Mouse (Mus musculus): ENCODE data around the gene Hdac9. TPM values are rescaled to one million over a fixed set of nuclear protein-coding genes. Genes with fewer than 3 reads are reported as not detected.
"Not testable (repeated sequence)": the region's sequence is repeated elsewhere in the genome, so short reads cannot be mapped to it uniquely, and the experiment has no call there.

Gene Hdac9
- polyA plus RNA-seq, 1 experiment: 11.0 TPM

GRCm38 (mm10) chr12:34481702-34482101 lies 435.2 kb downstream of the Hdac9 start:
- DNase-seq (ENCODE audit: low read depth): peak; percentile 61

GRCm38 (mm10) chr12:34472949-34473651 lies 443.8 kb downstream of the Hdac9 start:
- TF ChIP-seq CTCF (IDR thresholded peaks at IDR 0.05; ENCODE audit: borderline replicate concordance, extremely low read depth, insufficient read depth, insufficient read length) (no peak), POLR2A (IDR thresholded peaks at IDR 0.05; ENCODE audit: borderline replicate concordance, extremely low read depth, insufficient read depth, insufficient read length, poor library complexity, severe bottlenecking) (no peak)
- DNase-seq (ENCODE audit: low read depth): no peak

More at GRCm38 (mm10) chr12:34481702-34482101, 435.2 kb downstream of the Hdac9 start:
- TF ChIP-seq POLR2A (IDR thresholded peaks at IDR 0.05; ENCODE audit: borderline replicate concordance, extremely low read depth, insufficient read depth, insufficient read length, poor library complexity, severe bottlenecking): no peak
- no peak for TF ChIP-seq CTCF (IDR thresholded peaks at IDR 0.05; ENCODE audit: borderline replicate concordance, extremely low read depth, insufficient read depth, insufficient read length)

DNA sequence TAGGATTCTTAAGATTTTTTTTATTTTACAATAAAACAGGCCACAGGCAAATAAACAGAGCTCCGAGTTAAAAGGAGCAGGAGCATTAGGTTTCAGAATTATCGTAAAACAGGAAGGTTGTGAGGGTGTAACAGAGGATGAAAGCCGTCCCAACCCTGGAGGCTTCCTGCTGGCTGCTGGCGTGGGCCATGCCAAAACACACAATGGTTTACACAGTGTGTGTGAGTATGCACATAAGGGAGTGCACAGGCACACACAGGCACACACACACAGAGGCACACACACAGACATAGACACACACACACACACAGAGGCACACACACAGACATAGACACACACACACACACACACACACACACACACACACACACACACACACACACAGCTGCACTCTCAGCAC lies 444.4 kb downstream of the Hdac9 start:
- no peak for DNase-seq (ENCODE audit: low read depth)
- TF ChIP-seq CTCF (IDR thresholded peaks at IDR 0.05; ENCODE audit: borderline replicate concordance, extremely low read depth, insufficient read depth, insufficient read length): no peak
- TF ChIP-seq POLR2A (IDR thresholded peaks at IDR 0.05; ENCODE audit: borderline replicate concordance, extremely low read depth, insufficient read depth, insufficient read length, poor library complexity, severe bottlenecking): no peak

GRCm38 (mm10) chr12:34461728-34462127 lies 455.2 kb downstream of the Hdac9 start:
- DNase-seq (ENCODE audit: low read depth): peak; percentile 53

DNA sequence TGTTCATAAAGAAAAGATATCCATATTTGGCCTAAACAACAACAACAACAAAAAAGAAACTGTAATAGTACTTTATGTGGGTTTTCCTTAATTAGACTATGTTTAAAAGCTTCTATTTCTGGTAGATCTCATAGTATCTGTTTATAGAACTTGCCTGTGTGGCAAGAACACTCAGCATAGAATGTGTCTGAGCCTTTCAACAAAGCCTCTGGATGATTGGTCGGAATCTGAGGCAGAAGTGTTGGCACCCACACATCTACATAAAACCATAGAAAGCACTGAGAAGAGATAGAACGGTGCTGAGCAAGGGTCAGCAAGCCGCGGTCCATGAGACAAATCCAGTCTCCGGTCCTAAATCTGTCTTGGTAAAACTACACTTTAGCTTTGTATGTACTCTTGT lies 464.3 kb downstream of the Hdac9 start:
- no peak for DNase-seq (ENCODE audit: low read depth)
- TF ChIP-seq CTCF (IDR thresholded peaks at IDR 0.05; ENCODE audit: borderline replicate concordance, extremely low read depth, insufficient read depth, insufficient read length) (no peak), POLR2A (IDR thresholded peaks at IDR 0.05; ENCODE audit: borderline replicate concordance, extremely low read depth, insufficient read depth, insufficient read length, poor library complexity, severe bottlenecking) (no peak)

More at GRCm38 (mm10) chr12:34461728-34462127, 455.2 kb downstream of the Hdac9 start:
- TF ChIP-seq POLR2A (IDR thresholded peaks at IDR 0.05; ENCODE audit: borderline replicate concordance, extremely low read depth, insufficient read depth, insufficient read length, poor library complexity, severe bottlenecking) (no peak), CTCF (IDR thresholded peaks at IDR 0.05; ENCODE audit: borderline replicate concordance, extremely low read depth, insufficient read depth, insufficient read length) (no peak)

DNA sequence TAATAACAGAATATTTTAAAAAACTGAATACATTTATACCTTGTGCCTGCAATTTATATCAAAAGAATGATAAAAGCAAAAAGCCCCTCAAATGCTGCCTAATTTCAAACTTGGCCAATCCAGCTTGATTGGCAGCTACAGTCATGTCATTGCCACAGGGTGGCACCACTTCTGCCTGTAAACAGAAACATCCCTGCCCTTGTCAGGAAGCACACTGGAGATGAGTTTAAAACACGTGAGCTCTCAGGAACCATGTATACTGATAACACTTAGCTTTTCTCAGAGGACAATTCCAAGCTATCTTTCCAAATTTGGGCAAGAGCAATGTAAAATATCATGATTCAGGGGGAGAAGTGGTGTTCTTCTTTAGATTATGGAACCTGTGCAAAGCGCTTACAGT lies 465.7 kb downstream of the Hdac9 start:
- TF ChIP-seq CTCF (IDR thresholded peaks at IDR 0.05; ENCODE audit: borderline replicate concordance, extremely low read depth, insufficient read depth, insufficient read length): peak; percentile 54; the same call in 1 of the 2 replicates
- TF ChIP-seq POLR2A (IDR thresholded peaks at IDR 0.05; ENCODE audit: borderline replicate concordance, extremely low read depth, insufficient read depth, insufficient read length, poor library complexity, severe bottlenecking): no peak
- peak; percentile 70 for DNase-seq (ENCODE audit: low read depth)

GRCm38 (mm10) chr12:34444724-34445123 lies 472.2 kb downstream of the Hdac9 start:
- DNase-seq (ENCODE audit: low read depth): not testable (repeated sequence)

DNA sequence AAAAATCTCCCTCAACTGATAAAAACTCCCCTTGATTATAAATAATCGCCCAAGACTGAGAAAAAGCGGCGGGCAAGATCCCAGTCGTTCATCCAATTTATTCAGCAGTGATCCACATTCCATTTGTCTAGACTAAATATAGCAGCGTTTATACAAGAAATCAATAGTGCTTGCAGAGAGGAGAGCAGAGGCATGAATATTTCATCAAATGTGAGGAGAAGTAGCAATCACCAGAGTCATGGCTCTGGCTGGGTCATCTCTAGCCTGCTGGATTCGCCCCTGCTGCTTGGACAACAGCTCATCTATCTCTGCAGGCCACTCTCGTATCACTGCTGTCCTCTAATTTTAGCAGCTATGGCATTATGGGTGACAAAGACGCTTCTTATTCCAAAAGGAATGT lies 476.0 kb downstream of the Hdac9 start:
- DNase-seq (ENCODE audit: low read depth): peak; percentile 50
- TF ChIP-seq POLR2A (IDR thresholded peaks at IDR 0.05; ENCODE audit: borderline replicate concordance, extremely low read depth, insufficient read depth, insufficient read length, poor library complexity, severe bottlenecking): no peak
- no peak for TF ChIP-seq CTCF (IDR thresholded peaks at IDR 0.05; ENCODE audit: borderline replicate concordance, extremely low read depth, insufficient read depth, insufficient read length)

DNA sequence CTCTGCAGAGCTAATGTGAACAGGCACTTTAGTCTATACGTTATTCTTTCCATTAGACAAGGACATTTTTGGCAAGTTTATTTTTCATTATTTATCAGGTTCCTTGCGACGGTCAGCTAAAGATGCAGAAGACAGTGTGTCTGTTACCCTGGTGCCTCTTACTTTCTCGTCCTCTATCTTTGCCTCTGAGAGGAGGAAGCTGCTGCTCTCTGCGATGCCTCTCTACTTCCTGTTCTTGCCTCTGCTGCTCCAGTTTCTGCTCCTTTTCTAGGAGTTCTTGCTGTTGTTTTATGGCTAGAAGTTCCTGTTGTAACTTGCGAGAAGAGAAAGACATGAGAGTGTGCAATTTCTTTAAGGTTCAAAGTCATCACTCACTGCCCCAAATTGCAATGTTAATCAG lies 484.0 kb downstream of the Hdac9 start:
- no peak for TF ChIP-seq CTCF (IDR thresholded peaks at IDR 0.05; ENCODE audit: borderline replicate concordance, extremely low read depth, insufficient read depth, insufficient read length)
- TF ChIP-seq POLR2A (IDR thresholded peaks at IDR 0.05; ENCODE audit: borderline replicate concordance, extremely low read depth, insufficient read depth, insufficient read length, poor library complexity, severe bottlenecking): no peak
- DNase-seq (ENCODE audit: low read depth): no peak

- peak; percentile 76 for DNase-seq (ENCODE audit: low read depth)
- TF ChIP-seq CTCF (IDR thresholded peaks at IDR 0.05; ENCODE audit: borderline replicate concordance, extremely low read depth, insufficient read depth, insufficient read length): peak; percentile 65; the same call in 1 of the 2 replicates
- TF ChIP-seq POLR2A (IDR thresholded peaks at IDR 0.05; ENCODE audit: borderline replicate concordance, extremely low read depth, insufficient read depth, insufficient read length, poor library complexity, severe bottlenecking): no peak
Observed at GRCm38 (mm10) chr12:34432461-34432860, 484.4 kb downstream of the Hdac9 start.

- no peak for TF ChIP-seq POLR2A (IDR thresholded peaks at IDR 0.05; ENCODE audit: borderline replicate concordance, extremely low read depth, insufficient read depth, insufficient read length, poor library complexity, severe bottlenecking)
- TF ChIP-seq CTCF (IDR thresholded peaks at IDR 0.05; ENCODE audit: borderline replicate concordance, extremely low read depth, insufficient read depth, insufficient read length): no peak
- DNase-seq (ENCODE audit: low read depth): no peak
Observed at GRCm38 (mm10) chr12:34431832-34432231, 485.1 kb downstream of the Hdac9 start.

DNA sequence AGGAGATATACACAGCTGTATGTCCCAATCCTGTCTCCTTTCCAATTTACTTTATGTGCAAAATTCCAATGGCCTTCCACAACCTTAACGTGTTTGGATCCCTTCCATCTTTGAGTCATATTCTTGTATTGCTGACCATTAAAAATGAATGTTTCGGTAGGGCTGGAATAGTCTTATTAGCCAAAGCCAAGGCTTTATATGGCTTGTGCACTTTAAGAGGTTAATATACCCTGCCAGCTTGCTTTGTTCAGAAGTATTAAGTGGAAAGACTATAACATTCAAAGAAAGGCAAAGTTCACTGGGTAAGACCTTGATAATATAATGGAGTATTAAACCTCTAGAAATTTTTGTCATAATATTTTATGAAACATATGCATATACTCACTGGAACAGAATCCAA lies 491.4 kb downstream of the Hdac9 start:
- TF ChIP-seq POLR2A (IDR thresholded peaks at IDR 0.05; ENCODE audit: borderline replicate concordance, extremely low read depth, insufficient read depth, insufficient read length, poor library complexity, severe bottlenecking) (no peak), CTCF (IDR thresholded peaks at IDR 0.05; ENCODE audit: borderline replicate concordance, extremely low read depth, insufficient read depth, insufficient read length) (no peak)
- no peak for DNase-seq (ENCODE audit: low read depth)

Data from brain, embryonic 14.5 days (tissue).